Mouse (Mus musculus) C2C12 (cell line): ENCODE data around the gene E2f1.

Experiments
- CEBPB ChIP-seq: IDR thresholded peaks from one replicate; pipeline ENCODE4 v1.6.1; 2011; ENCODE audit warnings: low read depth, mild to moderate bottlenecking, control low read depth, moderate library complexity
- CTCF ChIP-seq: IDR thresholded peaks from one replicate; pipeline ENCODE4 v1.5.1; 2011; ENCODE audit not compliant: control insufficient read depth, insufficient read depth, insufficient read length
- FOSL1 ChIP-seq: IDR thresholded peaks from one replicate; pipeline ENCODE4 v1.8.0; 2011; ENCODE audit warnings: mild to moderate bottlenecking, low read length; ENCODE audit not compliant: poor library complexity, insufficient read depth, severe bottlenecking
- MAX ChIP-seq: IDR thresholded peaks from one replicate; pipeline ENCODE4 v1.6.1; 2011; ENCODE audit warnings: mild to moderate bottlenecking, control low read depth
- USF1 ChIP-seq: IDR thresholded peaks from one replicate; pipeline ENCODE4 v1.6.1; 2011; ENCODE audit warnings: low read depth, mild to moderate bottlenecking, control low read depth, moderate library complexity

- TF ChIP-seq CTCF (no peak), MAX (no peak), FOSL1 (no peak), CEBPB (no peak), USF1 (peak; percentile 27)
Observed at GRCm38 (mm10) chr2:154603638-154604153, 34.0 kb upstream of the E2f1 start, which contains the start of gene Pxmp4.
